Mouse (Mus musculus) embryo, embryonic 11 days (tissue): ENCODE data around the gene Bloc1s4.

Experiments
- DNase-seq: peaks from one replicate; pipeline ENCODE4 v3.0.0-alpha.2; 2015

Bloc1s4 gene

DNA sequence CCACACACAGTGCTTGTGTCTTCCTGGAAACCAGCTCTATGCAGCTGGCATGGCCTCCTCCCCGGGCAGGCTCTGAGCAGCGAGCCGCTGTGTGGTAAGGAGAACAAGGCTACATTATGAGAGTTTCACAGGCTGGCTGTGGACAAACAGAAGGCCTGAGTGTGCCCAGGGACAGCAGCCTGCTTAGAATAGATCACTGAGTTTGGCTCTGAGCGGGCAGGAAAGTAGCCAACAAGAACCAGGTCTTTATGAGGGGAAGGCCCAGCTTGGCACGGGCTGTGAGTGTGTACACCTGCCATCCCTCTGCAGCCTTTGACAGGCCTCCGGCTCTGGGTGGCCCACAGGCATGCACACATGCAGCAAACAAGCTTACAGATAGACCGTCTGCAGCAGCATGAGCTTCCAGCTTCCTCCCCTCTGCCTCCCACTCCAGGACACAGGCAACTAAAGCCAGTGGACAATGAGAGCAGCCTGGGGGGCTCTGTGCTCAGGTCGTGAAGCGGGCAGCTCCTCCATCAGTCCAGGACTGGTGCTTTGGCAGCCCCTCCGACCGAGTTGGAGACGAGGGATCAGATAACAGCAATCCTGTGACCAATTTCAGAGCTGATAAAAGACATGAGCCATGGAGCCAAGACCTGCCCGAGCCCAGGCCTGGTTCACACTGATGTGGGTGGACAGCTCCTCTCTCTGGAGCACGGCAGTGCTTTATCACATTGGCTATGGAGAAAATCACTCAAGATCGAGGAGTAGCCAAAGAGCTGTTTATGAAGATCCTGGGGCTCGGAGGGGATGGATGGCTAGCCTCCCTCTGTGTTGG is 9.4 kb downstream of the Bloc1s4 start:
- no peak for DNase-seq

DNA sequence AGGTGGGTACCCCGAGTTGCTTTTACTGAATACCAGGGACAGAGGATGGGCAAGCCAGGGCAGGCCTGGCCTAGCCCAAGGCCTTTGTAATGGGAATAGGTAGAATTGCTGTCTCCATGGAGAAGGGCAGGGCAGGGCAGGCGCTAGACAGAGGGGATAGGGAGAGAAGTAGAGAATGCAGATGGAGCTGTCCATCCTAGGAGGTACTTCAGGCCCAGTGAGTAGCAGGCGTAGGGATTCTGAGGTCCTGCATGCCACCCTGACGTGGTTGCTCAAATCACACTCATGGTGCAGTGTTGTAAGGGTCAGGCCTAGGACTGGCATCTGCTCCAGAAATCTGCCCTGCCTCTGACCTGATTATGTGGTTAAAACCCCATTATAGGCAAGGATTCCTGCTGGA is 10.7 kb downstream of the Bloc1s4 start:
- DNase-seq, result no peak

DNA sequence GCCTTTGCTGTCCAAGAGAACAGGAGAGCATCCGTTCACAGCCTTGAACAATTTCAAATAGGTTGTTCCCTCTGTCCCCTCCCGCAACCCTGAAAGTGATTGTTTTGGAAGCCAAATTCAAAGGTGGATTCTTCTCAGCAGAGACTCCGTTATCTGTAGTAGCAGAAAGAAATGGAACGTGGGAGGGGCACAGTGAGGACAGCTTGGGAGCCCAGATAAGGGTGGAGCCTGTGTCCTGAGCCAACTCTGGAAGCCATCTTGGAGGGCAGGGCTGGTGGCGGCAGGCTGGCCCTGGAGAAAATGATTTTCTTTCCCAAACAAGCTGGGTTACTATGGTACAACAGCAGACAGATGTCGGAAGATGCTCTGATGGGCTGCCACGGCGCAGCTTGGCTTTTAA is 12.4 kb downstream of the Bloc1s4 start:
- no peak for DNase-seq

DNA sequence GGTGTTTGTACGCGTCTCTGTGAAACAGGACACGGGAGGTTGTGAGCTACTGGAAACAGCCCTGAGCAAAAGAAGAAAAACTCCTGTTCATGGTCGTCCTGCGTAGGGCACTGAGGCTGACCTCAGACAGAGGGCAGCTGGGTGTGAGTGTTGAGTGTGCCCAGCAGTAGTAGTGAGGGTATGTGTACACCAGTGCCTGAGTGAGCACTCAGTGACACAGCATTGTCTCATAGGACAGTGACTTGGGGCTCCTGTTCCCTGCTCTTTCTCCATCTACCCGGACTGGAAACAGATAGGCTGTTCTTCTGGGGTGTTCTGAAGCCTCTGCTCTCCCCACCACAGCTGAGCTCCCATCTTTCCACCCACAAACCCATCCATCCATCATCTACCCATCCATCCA is 13.3 kb downstream of the Bloc1s4 start:
- DNase-seq, result no peak

DNA sequence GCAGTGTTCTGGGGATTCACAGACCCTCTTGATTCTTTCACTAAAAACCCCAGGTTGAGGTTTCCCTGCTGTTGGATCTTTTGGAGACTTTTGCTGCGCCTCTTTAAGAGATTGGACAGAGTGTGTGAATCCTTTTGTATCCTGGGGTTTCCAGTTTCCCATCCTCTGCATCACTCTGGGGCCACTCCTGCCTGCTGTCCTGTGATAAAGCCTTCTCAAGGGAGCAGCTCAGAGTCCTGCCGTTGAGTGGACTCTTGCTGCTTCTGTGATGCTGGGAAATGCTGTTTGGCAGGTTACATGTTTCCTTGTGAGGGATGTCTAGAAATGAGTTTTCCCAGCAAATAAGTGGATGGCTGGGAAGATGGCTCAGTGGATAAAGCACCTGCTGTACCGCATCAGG is 15.0 kb downstream of the Bloc1s4 start:
- DNase-seq, result no peak

DNA sequence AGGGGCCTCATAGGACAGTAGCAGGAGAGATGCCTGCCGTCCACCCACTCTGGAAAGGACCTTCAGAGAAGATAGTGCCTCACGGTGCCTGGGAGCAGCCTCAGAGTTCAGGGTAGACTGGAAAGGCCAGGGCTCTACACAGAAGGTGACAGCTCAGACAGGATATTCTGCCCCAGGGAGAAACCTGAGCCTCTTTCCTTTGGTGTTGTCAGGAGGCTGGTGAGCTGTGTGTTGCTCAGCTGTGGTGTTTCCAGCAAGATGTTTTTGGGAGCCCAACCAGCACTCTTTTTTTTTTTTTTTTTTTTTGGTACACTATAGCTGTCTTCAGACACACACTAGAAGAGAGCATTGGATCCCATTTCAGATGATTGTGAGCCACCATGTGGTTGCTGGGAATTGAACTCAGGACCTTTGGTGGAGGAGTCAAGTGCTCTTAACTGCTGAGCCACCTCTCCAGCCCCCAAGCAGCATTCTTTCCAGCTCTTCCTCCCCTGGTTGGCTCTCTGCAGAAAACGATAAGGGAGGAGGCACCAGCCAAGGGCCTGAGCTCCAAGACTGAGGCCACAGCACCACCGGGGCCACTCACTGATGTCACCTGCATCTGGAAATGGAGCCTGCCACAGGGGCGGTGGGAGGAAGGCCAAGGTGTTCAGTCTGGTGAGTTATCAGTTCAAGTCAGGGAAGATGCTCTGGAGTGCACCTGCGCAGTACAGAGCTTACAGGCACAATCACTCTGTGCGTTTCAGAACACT is 16.4 kb downstream of the Bloc1s4 start:
- no peak for DNase-seq

DNA sequence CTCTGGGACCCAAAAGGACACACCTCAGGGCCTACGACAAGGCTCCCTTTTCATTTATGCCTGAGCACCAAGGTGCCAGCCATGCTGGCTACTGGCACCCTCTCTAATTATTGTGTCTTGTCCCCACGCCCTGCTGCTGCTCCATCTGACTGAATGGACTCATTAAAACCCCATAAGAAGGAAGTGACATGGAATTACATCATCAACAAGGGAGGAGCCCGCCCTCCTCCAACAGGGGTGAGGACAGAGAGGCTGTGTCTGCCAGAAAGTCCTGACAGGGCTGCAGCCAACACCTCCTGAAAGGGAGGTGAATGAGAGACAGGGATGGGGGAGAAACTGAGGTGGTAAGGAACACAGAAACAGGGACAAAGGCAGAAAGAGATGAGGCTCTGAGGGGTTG is 17.8 kb downstream of the Bloc1s4 start:
- no peak for DNase-seq

DNA sequence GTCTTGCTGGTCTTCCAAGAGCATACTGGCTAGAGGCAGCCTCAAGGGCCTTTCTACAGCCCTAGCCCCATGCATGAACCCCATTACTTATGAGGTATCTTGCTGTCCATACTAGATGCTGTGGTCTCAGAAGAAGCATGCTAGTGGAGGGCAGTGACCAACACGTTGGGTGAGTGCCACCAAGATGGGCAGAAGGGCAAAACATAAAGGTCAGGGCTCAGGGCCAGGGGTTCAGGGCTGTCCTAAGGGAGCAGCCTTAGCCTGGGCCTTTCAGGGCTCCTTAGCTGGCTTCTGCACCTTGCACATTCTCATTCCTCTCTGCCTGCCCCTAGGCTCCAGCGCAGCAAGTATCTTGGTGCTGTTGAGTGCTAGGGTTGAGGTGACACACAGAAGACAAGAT is 18.5 kb downstream of the Bloc1s4 start:
- no peak for DNase-seq

DNA sequence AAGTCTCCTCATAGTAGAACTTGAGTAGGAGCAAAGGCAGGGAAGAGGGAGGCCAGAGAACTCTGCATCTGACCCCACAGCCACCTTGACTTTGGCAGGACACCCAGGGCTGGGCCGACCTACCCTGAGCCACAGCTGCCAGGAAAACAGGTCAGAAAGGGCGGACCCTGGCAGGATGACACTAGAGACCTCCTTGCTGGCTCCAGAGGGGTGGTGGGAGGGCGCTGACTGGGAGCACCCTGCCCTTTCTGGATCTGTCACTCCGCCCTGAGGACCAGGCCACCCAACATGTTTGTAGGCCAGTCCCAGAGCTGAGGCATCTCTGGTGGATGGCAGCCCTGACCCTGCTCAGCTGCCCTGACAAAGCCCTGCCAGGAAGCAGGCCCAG is 19.4 kb downstream of the Bloc1s4 start:
- DNase-seq, result no peak

DNA sequence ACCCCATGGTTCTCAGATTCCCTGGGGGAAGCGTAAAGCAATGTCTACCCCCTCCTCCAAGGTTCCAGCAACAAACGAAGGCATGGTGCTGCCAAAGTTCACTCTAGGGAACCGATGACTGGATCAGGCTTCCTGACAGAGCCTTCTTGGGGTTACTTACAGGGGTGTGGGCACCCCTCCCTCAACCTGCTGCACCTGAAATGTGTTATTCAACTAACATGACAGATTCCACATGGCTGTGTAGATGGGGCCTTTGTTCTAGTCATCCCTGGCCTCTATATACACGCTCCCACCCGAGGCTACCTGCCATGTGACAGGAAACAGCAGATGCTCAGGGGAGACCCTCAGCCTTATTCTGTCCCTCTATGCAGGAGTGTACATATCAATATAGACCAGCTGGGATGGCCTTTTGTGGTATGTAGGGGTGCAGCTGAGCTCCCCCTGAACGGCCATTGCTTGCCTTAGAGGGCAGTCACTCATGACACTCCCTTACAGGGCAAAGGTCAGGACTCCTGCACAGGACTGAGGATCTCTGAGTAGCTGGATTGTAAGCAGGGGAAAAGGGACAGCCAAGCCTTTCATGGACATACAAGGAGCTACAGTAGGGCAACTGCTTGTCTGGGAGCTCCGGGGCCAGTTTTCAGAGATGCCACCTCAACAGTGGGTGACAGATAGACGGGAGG is 19.9 kb downstream of the Bloc1s4 start:
- DNase-seq, result no peak

DNA sequence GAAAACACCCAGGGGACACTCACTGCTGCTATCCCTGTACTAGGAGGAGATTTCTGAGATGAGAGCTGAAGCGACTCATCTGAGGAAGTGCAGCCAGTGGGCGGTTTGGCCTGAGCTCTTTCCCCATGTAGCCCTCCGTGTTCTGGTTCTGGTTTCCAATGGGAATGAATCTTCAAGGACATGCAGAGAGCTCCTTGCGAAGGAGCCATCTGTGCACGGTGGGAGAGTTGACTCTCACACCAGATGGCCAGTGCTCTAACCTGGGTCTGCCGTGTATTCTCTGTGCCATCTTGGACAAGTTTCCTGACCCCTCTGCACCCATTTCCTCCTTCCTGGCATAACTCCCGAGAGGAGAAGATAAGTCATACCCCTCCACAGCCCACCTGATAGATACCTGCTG is 20.7 kb downstream of the Bloc1s4 start:
- no peak for DNase-seq

DNA sequence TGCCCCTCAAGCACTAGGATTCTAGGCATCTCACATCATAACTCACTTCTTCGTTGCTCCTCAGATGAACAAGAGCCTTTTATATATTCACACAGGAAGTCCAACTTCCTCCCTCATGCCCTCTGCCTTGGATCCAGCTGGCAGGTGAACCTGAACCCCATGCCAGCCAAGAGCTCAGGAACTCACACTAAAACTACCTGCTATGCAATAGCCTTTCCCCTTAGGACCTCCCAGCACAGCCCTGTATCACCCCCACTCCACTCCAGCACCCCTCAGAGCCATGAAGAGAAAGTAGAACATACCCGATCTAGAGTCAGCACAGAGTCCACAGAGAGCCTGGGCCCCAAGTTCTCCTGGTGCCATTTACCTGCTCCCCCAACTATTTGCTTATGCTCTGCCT is 21.3 kb downstream of the Bloc1s4 start:
- DNase-seq, result no peak

DNA sequence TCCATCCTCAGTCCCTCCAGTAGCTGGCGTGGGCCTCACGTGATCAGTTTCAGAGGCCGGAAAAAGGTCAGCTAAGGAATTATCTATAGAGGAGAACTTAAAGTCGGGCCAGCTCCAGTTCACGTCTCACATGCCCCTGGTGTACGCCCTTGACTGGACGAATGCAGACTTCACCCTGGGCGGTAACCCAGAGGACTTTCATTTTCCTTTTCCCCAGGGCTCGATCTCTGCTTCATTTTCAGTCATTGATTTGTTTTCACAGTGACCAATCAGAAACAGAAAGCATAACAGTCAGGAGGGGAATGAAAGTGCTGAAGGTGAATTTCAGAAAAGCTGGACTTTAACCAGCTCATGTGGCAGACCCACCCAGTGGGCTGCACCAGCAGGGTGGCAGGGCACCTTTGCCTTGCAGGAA is 22.1 kb downstream of the Bloc1s4 start:
- no peak for DNase-seq

DNA sequence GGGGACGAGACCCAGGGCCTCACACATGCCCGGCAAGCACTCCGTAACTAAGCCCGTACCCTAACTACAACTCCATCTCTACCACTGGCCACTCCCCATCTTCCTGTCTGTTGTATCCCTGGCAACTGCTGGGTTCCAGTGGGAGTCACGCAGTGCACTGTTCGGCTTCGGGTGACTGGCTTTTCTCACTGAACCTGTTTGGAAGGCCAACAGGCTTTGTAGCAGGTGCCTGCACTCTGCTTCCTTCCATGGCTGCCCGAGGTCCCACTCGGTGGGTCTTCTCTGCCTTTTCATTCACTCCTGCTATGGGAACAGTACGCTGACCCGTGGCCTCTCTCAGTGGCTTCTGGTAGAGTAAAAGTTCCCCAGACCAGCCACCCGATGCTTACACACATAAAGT is 22.6 kb downstream of the Bloc1s4 start:
- DNase-seq, result no peak

DNA sequence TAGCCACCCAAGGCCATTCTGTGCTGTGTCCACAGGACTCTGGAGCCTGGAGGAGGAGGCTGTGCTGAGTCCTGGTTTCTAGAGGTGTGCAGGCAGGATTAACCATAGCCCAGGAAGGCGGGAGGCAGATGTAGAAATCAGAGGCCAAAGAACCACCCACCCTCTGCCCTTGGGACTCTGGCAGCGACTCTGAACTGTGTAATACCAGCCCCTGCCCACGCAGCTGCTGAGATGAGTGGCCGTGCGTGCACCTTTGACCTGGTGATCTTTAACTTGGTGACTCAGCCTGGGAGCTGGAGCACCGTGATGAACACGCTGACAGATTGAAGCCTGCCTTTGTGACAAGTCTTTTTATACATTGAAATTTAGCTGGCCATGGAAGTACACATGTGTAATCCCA is 24.2 kb downstream of the Bloc1s4 start:
- no peak for DNase-seq

DNA sequence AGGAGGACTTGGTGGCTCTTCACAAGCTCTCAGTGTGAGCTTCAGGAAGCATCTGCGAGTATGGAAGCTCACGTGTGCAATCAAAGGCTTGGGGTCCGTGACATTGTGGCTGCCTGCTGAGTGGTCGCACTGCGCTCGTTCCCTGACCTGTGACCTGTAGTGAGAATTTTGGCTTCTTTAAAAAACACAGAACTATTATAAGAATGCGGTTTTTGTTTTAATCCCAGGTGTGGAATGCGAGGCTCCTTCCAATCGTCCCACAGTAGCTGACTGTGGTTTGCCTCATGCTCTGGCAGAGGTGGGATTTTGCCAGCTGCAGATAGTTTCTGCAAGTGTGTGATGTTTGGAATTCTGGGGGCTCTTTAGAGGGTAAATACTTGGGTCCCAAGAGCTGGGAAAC is 25.1 kb downstream of the Bloc1s4 start:
- no peak for DNase-seq

DNA sequence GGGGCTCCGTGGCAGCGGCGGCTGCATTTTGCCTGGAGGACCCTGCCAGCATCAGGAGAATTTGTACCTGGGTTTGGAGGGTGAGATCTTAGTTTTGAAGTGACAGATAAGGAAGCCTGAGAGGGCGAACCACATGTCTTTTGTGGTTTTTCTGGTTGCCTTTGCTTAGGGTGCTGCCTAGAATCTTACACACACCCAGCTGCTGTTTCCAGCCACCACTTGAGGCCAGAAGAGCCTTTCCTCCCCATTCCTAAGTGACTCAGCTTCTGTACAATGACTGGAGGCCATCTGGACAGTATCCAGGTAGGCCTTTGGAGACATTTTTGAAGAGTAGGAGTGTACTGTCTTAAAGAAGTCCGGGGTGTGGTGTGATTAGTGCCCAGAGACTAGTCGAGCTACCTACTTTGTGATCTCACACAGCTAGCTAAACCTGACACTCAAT is 26.0 kb downstream of the Bloc1s4 start:
- DNase-seq, result no peak

DNA sequence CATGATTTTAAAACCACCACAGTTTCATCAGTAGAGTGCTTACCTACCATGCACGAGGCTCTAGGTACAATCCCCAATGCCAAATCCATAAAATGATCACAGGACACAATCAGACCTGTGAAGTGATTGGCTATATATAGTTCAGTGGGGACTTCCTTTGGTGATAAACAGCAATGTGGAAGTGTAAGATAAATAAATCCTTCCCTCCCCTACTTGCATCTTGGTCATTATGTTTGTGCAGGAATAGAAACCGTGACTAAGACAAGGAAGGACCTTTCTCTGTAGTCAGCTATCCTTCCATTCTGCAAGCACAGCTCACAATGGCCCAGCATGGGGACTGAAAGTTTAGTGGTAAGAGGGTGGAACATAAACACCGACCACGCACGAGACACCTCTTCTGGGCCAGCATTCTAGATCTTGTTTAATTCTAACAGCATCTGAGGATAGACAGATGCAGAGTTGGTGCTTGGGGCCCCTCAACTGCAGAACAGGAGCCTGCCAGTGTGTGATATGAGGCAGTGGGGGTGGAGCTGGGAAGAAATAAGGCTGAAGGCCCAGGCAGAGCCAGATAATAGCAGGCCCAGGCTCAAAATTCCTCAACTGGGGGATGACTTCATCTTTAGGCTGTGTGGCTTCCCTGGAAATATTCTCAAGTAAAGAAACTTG is 27.6 kb downstream of the Bloc1s4 start:
- DNase-seq, result no peak

DNA sequence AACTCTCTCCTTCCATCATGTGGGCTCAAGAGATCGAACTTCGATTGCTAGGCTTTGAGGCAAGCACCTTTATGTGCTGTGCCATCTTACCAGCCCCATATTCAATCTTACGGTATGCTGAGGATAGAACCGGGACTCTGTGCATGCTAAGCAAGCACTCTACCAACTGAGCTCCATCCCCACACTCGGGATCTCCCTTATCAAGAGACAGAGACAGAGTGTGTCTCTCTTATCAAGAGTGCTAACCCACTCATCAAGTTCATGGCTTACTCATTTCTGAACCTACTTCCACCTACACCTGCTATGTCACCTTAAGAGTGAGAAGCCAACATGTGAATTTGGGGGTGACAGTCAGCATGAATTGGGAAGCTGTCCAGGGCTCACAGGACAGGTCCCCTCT is 28.2 kb downstream of the Bloc1s4 start:
- DNase-seq, result no peak

DNA sequence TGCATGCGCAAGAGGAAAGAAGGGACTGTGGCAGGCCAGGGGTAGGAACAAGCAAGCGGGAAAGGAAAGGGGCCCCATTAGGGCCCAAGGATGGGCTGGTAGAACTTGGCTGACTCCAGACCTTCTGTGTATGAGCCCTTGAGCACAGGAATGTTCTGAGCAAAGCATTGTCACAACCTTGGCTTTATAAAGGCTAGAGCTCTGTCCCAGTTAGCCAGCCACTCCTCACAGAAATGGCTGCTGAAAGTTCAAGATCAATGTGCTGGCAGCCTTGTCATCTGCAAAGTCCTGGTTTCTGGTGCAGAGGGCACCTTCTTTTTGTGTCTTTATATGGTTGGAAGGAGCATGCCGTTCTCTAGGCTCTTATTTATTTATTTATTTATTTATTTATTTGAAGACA is 28.8 kb downstream of the Bloc1s4 start:
- DNase-seq, result no peak

DNA sequence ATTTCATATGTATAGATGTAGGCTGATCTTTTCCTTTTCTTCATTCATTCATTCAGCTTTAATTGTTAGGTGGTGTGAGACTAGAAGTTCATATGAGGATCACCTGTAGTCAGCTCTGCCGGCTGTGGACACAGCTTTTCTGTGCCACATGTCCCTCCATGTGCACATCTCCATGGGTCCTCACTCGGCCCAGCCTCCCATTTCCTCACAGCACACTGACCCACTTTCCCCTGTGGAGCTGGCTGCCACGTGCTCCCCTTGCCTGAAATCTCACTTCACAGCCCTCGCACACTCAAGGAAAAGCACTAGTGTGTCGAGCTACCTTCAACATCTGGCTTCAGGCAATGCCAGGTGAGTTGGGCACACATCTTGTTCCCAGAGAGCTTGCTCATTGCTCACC is 29.3 kb downstream of the Bloc1s4 start:
- DNase-seq, result no peak

DNA sequence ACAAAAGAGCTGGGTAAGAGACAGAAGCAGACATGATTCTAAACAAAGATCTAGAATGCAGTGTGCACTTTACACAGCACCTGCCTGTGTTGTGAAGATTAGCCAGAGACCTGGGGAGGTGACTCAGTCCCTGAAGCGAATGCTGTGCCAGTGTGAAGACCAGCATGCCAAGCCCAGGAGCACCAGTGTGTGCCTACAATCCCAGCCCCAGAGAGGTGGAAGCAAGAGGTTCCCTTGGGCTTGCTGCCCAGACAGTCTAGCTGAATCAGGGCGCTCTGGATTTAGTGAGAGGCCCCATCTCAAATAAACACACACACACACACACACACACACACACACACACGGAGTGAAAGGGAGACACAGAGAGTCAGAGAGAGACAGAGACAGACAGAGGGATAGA is 30.6 kb downstream of the Bloc1s4 start:
- DNase-seq, result no peak

DNA sequence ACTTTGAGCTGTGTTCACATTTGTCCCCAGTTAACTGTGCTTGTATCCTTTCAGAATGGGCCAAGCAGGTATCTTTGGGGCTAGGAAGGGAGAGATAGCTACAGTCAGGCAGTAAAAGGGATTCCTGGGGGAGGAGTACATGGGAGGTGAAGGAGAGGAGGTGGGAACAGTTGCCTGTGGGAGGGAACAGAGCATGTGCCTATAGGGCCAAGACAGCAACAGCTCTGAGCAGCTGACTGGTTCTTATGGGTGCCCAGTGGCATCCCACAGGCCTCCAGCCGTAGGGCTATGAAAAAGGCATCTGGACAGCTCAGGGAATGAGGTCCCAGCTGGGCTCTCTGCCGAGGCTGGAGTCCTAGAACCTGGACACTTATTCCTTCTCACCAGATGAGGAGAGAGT is 31.6 kb downstream of the Bloc1s4 start:
- no peak for DNase-seq
